Mouse (Mus musculus) ES-CJ7 (cell line): ENCODE data around the gene Arid1a.

Source experiments
- DNase-seq: peaks from one replicate; pipeline ENCODE4 v3.0.0; 2011; ENCODE audit warnings: low read depth, low spot score

Gene Arid1a

DNA sequence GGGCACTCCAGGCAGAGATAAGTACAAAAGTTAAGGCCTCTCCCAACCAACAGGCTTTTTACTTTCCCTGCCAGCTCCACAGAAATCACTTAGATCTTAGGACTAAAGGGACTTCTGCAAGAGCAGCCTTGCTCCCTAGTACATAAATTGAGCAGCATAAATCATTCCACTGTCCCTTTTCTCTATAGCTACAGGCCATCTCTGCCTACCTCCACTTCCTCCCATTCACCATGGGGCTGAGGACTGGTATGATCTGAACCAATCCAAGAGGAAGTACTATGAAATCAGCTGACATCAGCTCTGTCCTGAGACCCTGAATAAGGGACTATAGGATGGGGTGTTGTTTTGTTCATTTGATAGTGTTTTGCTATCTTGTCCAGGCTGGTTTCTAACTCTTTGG lies 26.4 kb downstream of the Arid1a start:
- no peak for DNase-seq

GRCm38 (mm10) chr4:133729541-133730093 lies 27.0 kb downstream of the Arid1a start:
- peak; percentile 89 for DNase-seq

GRCm38 (mm10) chr4:133729007-133729406 lies 27.6 kb downstream of the Arid1a start:
- no peak for DNase-seq

DNA sequence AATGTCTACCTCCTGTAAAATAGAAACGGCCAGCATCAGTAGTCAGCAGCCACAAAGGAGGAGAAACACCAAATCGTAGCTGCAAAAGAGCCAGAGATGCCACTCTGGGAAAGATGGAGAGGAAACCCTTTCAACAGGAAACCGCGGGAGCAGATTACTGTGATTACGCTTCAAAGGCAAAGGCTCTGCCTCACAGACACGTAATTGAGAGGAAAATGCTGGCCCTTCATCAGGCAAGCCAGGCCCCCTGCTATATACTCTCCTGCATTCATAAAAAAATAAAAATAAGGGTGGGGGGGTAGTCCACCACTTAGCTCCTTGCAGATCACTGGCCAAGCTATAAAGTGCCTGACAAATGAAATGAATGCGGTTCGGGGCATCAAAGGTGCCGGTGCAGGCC lies 28.3 kb downstream of the Arid1a start:
- no peak for DNase-seq

GRCm38 (mm10) chr4:133725706-133726105 lies 30.9 kb downstream of the Arid1a start:
- no peak for DNase-seq

- DNase-seq: no peak
Measured at GRCm38 (mm10) chr4:133719791-133720190, 36.8 kb downstream of the Arid1a start.

DNA sequence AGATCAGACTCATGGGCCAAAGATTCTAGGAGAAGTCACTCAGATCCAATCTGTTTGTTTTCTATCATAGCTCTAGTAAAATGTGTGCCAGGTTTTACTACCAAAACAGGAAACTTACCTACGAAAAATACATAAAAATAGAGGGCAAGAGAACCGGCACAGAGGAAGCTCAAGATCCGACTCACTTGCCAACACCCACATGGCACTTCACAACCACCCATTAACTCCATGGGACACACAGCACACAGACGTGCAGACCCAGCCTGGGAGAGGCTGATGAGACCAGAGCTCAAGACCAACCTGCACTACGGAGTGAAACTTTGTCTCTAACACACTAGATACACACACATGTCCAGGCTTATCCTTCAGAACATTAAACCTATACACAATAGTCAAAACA lies 43.8 kb downstream of the Arid1a start:
- no peak for DNase-seq

DNA sequence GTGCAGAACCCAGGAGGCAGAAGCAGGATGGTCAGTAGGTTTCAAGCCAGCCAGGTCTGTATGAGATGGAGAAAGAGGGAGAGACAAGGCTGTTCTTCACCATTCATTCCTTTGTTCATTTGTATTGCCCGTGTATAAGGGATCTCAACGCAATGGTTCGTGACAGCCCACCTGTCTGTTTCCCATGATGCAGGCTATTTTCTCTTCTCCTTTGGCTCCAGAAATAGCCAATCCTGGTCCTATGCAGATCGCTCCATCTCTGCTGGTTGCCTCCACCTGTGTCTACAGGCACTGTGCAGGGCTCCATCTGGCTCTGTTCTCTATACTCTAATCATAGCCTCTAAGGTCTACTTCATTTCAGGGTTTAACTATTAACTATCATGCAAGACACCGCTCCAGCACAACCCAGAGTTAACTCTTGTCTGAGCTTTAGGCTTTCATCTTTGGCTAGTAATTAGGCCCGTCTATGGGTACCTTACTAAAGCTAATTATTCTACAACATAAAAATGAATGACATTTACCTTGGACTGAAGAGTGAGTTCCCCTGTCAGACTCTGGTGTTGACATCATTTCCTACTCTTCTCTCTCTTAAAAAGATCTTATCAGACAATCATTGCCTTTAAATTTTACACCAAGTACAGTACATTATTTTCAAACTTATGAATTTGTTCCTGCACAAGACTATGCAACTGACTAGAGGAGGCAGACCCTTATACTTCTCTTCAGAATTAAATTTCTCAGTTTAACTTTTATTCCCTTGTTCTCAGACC lies 45.1 kb downstream of the Arid1a start:
- no peak for DNase-seq

DNA sequence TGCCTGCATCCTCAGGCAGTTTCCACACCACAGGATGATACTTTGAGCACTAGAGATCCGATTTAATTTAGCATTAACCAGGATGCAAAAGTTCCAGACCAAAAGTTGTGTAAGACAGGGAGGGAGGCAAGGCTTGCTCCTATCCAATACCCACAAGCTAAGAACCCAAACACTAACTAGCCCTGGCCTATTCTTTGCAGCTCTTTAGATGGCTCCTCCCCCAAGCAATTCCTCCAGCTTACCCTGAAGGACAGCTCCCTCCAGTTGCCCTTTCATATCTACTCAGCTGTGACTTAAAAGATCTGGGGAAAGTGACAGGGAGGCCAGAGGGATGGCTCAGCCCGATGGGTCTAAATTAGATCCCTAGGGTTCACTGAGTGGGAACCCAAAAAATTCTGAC lies 47.2 kb downstream of the Arid1a start:
- DNase-seq: no peak

DNA sequence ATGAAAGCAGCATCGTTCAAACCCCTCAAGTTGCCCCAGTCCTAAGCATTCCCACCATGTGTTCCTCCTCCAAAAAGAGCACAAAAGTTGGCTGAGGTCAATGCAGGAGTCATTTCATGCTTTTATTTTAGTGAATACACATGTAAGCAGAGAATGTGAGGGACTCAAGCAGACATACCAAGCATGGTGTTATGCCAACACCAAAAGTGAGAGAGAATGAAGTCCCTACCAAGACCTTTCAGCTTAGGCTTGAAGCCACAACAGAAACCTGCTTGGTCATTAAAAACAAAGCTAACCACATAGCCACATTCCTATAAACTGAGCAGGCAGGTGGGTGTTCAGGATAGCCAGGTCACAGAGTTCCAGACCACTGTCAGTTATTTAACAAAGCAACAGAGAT lies 49.1 kb downstream of the Arid1a start:
- DNase-seq: no peak

GRCm38 (mm10) chr4:133706956-133707355 lies 49.6 kb downstream of the Arid1a start:
- DNase-seq: peak; percentile 39

GRCm38 (mm10) chr4:133705062-133705461 lies 51.5 kb downstream of the Arid1a start:
- DNase-seq: no peak

GRCm38 (mm10) chr4:133700905-133701368 lies 55.6 kb downstream of the Arid1a start:
- DNase-seq: no peak

DNA sequence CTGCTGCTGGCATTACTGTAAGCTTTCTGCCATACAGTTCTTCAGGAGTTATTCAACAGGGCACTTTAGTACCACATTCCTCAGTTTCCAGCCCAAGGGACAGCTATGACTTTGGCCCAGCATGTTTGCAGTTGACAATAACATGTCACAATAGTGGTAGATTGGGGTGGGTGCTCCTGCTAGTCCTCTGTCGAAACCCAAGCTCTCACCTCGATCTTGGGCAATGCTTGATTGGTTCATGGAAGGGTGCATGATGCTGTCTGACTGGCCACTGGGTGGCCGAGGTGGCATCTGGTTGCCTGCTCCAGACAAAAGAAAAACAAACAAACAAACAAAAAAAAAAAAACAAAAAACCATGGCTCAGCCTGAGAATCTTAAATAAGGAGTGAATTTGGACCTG lies 61.2 kb downstream of the Arid1a start:
- DNase-seq: no peak

- no peak for DNase-seq
Measured at GRCm38 (mm10) chr4:133690252-133690651, 66.3 kb downstream of the Arid1a start.

- no peak for DNase-seq
Measured at GRCm38 (mm10) chr4:133688417-133689067, 68.0 kb downstream of the Arid1a start.

DNA sequence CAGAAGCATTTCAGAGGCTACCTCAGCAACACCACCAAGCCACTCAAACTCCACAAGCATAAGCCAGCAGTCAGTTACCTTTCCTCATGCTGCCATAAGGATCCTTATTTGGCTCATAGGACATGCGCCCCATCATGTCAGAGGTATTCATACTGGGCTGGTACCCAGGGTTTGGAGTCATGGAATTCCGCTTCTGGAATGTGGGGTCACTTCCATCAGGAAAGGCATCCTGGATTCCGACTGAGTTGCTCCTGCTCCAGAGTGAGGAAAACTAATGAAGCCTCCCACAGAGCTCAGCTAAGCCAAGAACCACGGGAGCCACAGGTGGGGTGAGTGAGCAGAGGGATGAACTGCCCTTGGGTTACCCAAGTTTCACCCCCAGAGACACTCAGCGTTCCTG lies 69.4 kb downstream of the Arid1a start:
- no peak for DNase-seq

GRCm38 (mm10) chr4:133686512-133686911 lies 70.1 kb downstream of the Arid1a start:
- no peak for DNase-seq

GRCm38 (mm10) chr4:133680206-133680786 lies 76.3 kb downstream of the Arid1a start:
- DNase-seq: no peak

GRCm38 (mm10) chr4:133679629-133680028 lies 76.9 kb downstream of the Arid1a start:
- DNase-seq: no peak

DNA sequence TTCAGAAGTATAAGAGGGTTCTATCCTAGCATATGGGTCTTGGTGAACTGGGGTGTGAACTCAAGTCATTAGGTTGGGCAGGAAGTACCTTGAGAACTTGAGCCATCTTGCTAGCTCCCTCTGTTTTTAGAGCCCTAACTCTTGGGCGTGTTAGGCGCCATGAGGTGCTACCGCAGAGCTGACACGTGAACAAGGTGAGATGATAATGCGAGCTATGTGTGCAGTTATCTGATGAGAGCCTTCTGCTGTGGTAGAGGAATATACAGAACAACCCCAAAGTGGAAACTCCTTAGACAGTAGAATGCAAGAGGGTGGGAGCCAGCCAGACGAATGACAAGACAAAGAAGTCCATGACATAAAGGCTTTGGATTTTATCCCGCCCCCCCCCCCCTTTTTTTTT lies 79.3 kb downstream of the Arid1a start:
- DNase-seq: no peak

DNA sequence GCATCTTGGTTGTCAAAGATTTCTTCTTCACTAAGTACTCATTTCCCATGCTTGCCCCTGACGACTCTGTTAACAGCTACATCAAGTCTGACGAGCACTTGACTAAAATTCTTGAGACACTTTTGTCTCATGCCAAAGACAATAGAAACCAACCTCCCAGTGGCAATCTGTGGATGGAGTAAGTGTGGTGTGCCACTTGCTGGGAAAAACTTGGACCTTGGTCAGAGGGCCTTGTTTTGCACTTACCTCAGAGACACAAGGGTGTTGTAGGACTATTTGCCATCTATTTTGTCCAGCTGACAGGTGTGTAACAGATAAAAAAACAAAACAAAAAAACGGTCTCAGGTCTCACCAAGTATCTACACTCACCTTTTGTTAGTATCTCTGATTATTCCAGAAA lies 80.4 kb downstream of the Arid1a start:
- no peak for DNase-seq
